Mouse (Mus musculus): ENCODE results near the gene Mex3b. TPM values are rescaled to one million over a fixed set of nuclear protein-coding genes. Genes with fewer than 3 reads are reported as not detected.

The Mex3b gene
- polyA plus RNA-seq, 1 experiment: 9.9 TPM

- no peak overlapping the region for H3K4me3 ChIP-seq
Observed at GRCm38 (mm10) chr7:82910536-82911384, 43.6 kb downstream of the Mex3b start.

GRCm38 (mm10) chr7:82911501-82911900 is 44.4 kb downstream of the Mex3b start:
- no peak for TF ChIP-seq TCF12 (IDR thresholded peaks at IDR 0.05; ENCODE audit: insufficient read depth, poor library complexity, severe bottlenecking)
- peak in 1 of 3 experiments; percentile 48 for TF ChIP-seq MYOG (IDR thresholded peaks at IDR 0.05; ENCODE audit: control insufficient read depth in 1 of 3, insufficient read depth in 1 of 3, insufficient read length in 2 of 3, low read depth in 2 of 3)
- peak in 2 of 3 experiments; percentile 64 to 82 for TF ChIP-seq MYOD1 (IDR thresholded peaks at IDR 0.05; ENCODE audit: control insufficient read depth in 1 of 3, insufficient read length in 2 of 3, low read depth in 2 of 3)

More at GRCm38 (mm10) chr7:82910536-82911384, 43.6 kb downstream of the Mex3b start:
- no peaks in the 10 kb centered on the region for H3K79me2 ChIP-seq (ENCODE audit: control insufficient read depth, insufficient read depth)
- no peaks in the 10 kb centered on the region for H3K27me3 ChIP-seq (ENCODE audit: control insufficient read depth, insufficient read depth, insufficient read length)
- TF ChIP-seq POLR2A (IDR thresholded peaks at IDR 0.05; ENCODE audit: insufficient read length, low read depth): no peak
- TF ChIP-seq USF1 (IDR thresholded peaks at IDR 0.05; ENCODE audit: low read depth): no peak
- TF ChIP-seq CEBPB (IDR thresholded peaks at IDR 0.05; ENCODE audit: insufficient read depth, poor library complexity, severe bottlenecking): no peak
- no peak for TF ChIP-seq MAX (IDR thresholded peaks at IDR 0.05; ENCODE audit: low read depth)
- peak in 2 of 3 experiments; percentile 50 to 83 for TF ChIP-seq MYOD1 (IDR thresholded peaks at IDR 0.05; ENCODE audit: control insufficient read depth in 1 of 3, insufficient read length in 2 of 3, low read depth in 2 of 3)
- no peak for TF ChIP-seq POLR2AphosphoS2 (IDR thresholded peaks at IDR 0.05; ENCODE audit: insufficient read length, low read depth)
- no peak for TF ChIP-seq TCF12 (IDR thresholded peaks at IDR 0.05; ENCODE audit: insufficient read depth, poor library complexity, severe bottlenecking)
- peak in 1 of 3 experiments; percentile 35 for TF ChIP-seq MYOG (IDR thresholded peaks at IDR 0.05; ENCODE audit: control insufficient read depth in 1 of 3, insufficient read depth in 1 of 3, insufficient read length in 2 of 3, low read depth in 2 of 3)
- no peak for TF ChIP-seq SRF (IDR thresholded peaks at IDR 0.05; ENCODE audit: control insufficient read depth, insufficient read length, low read depth)
- no peak overlapping the region for H3ac ChIP-seq (ENCODE audit: control insufficient read depth, insufficient read length)
- peak overlapping the region; percentile 12 for H3K4me2 ChIP-seq (ENCODE audit: low read depth)
- no peaks in the 10 kb centered on the region for H3K36me3 ChIP-seq (ENCODE audit: control insufficient read depth, insufficient read depth)

GRCm38 (mm10) chr7:82914297-82914696 is 47.2 kb downstream of the Mex3b start:
- Histone ChIP-seq H3K27me3 (ENCODE audit: control insufficient read depth, insufficient read depth, insufficient read length) (no peaks in the 10 kb centered on the region), H3K4me2 (ENCODE audit: low read depth) (no peak overlapping the region), H3K79me2 (ENCODE audit: control insufficient read depth, insufficient read depth) (no peaks in the 10 kb centered on the region), H3K4me3 (no peak overlapping the region), H3ac (ENCODE audit: control insufficient read depth, insufficient read length) (no peak overlapping the region), H3K36me3 (ENCODE audit: control insufficient read depth, insufficient read depth) (no peaks in the 10 kb centered on the region)
- TF ChIP-seq REST (IDR thresholded peaks at IDR 0.05; ENCODE audit: insufficient read depth, insufficient read length) (no peak), SRF (IDR thresholded peaks at IDR 0.05; ENCODE audit: control insufficient read depth, insufficient read length, low read depth) (no peak)

More at GRCm38 (mm10) chr7:82911501-82911900, 44.4 kb downstream of the Mex3b start:
- Histone ChIP-seq H3K36me3 (ENCODE audit: control insufficient read depth, insufficient read depth) (no peaks in the 10 kb centered on the region), H3K79me2 (ENCODE audit: control insufficient read depth, insufficient read depth) (no peaks in the 10 kb centered on the region), H3K4me2 (ENCODE audit: low read depth) (peak overlapping the region; percentile 12), H3K27me3 (ENCODE audit: control insufficient read depth, insufficient read depth, insufficient read length) (no peaks in the 10 kb centered on the region), H3ac (ENCODE audit: control insufficient read depth, insufficient read length) (no peak overlapping the region), H3K4me3 (no peak overlapping the region)

Other genes starting within 250 kb of the Mex3b start
- 2.4 TPM for gene Saxo2, start 218.8 kb upstream of the Mex3b start, polyA plus RNA-seq (2012; fragmentation: generic; extraction: Trizol)
- 8.2 TPM for gene Efl1, start 218.7 kb upstream of the Mex3b start, polyA plus RNA-seq (2012; fragmentation: generic; extraction: Trizol)